Mouse (Mus musculus): ENCODE measurements around the gene Sgcg. TPM values are rescaled to one million over a fixed set of nuclear protein-coding genes. Genes with fewer than 3 reads are reported as not detected.

Gene Sgcg
- total and polyA plus RNA-seq, 2 experiments from 2014 or later, result 0.11 to 0.36 TPM

- H3K9ac ChIP-seq (replicated peaks; ENCODE audit: low read length, poor library complexity, severe bottlenecking), result no peak overlapping the region
- H3K4me2 ChIP-seq (ENCODE audit: low read depth, low read length, poor library complexity, severe bottlenecking), result no peak overlapping the region
- 82% methylated on average over 5 of the region's 5 CpGs for WGBS
- H3K4me1 ChIP-seq (ENCODE audit: insufficient read depth, low read length), result no peaks in the 10 kb centered on the region
- ATAC-seq (ENCODE audit: low FRiP score), result no peak
- H3K27me3 ChIP-seq (ENCODE audit: insufficient read depth, low read length), result no peaks in the 10 kb centered on the region
- DNase-seq (ENCODE audit: low spot score), result no peak
- no peak for TF ChIP-seq CTCF (IDR thresholded peaks at IDR 0.05)
- no peak overlapping the region for H3K27ac ChIP-seq (ENCODE audit: low read depth, low read length)
- no peak overlapping the region for H3K4me3 ChIP-seq (ENCODE audit: low read depth, low read length)
- H3K9me3 ChIP-seq (ENCODE audit: low read length), result no peaks in the 10 kb centered on the region
- no peaks in the 10 kb centered on the region for H3K36me3 ChIP-seq (ENCODE audit: insufficient read depth, low read length)
These were observed 28.5 kb downstream of the Sgcg start for GRCm38 (mm10) chr14:61229763-61230162.

GRCm38 (mm10) chr14:61226151-61226550 lies 32.1 kb downstream of the Sgcg start:
- Histone ChIP-seq H3K4me1 (ENCODE audit: insufficient read depth, low read length) (no peaks in the 10 kb centered on the region), H3K36me3 (ENCODE audit: insufficient read depth, low read length) (no peaks in the 10 kb centered on the region), H3K27ac (ENCODE audit: low read depth, low read length) (no peak overlapping the region), H3K9me3 (ENCODE audit: low read length) (no peaks in the 10 kb centered on the region), H3K9ac (replicated peaks; ENCODE audit: low read length, poor library complexity, severe bottlenecking) (no peak overlapping the region), H3K4me2 (ENCODE audit: low read depth, low read length, poor library complexity, severe bottlenecking) (no peak overlapping the region), H3K4me3 (ENCODE audit: low read depth, low read length) (no peak overlapping the region), H3K27me3 (ENCODE audit: insufficient read depth, low read length) (no peaks in the 10 kb centered on the region)
- ATAC-seq (ENCODE audit: low FRiP score) (no peak), DNase-seq (ENCODE audit: low spot score) (no peak)
- 71% methylated on average over 1 of the region's 1 CpGs for WGBS
- no peak for TF ChIP-seq CTCF (IDR thresholded peaks at IDR 0.05)

GRCm38 (mm10) chr14:61224387-61225077 lies 33.8 kb downstream of the Sgcg start:
- DNase-seq (ENCODE audit: low spot score), result no peak
- no peak for TF ChIP-seq CTCF (IDR thresholded peaks at IDR 0.05)
- Histone ChIP-seq H3K9ac (replicated peaks; ENCODE audit: low read length, poor library complexity, severe bottlenecking) (no peak overlapping the region), H3K36me3 (ENCODE audit: insufficient read depth, low read length) (no peaks in the 10 kb centered on the region), H3K9me3 (ENCODE audit: low read length) (no peaks in the 10 kb centered on the region), H3K27ac (ENCODE audit: low read depth, low read length) (no peak overlapping the region), H3K4me1 (ENCODE audit: insufficient read depth, low read length) (no peaks in the 10 kb centered on the region), H3K4me2 (ENCODE audit: low read depth, low read length, poor library complexity, severe bottlenecking) (no peak overlapping the region), H3K4me3 (ENCODE audit: low read depth, low read length) (no peak overlapping the region), H3K27me3 (ENCODE audit: insufficient read depth, low read length) (no peaks in the 10 kb centered on the region)
- ATAC-seq (ENCODE audit: low FRiP score), result no peak
- WGBS, result 74% methylated on average over 5 of the region's 5 CpGs

- no peak for DNase-seq (ENCODE audit: low spot score)
- TF ChIP-seq CTCF (IDR thresholded peaks at IDR 0.05), result no peak
- no peak for ATAC-seq (ENCODE audit: low FRiP score)
- Histone ChIP-seq H3K4me1 (ENCODE audit: insufficient read depth, low read length) (no peaks in the 10 kb centered on the region), H3K36me3 (ENCODE audit: insufficient read depth, low read length) (no peaks in the 10 kb centered on the region), H3K27me3 (ENCODE audit: insufficient read depth, low read length) (no peaks in the 10 kb centered on the region), H3K9ac (replicated peaks; ENCODE audit: low read length, poor library complexity, severe bottlenecking) (no peak overlapping the region), H3K4me3 (ENCODE audit: low read depth, low read length) (no peak overlapping the region), H3K4me2 (ENCODE audit: low read depth, low read length, poor library complexity, severe bottlenecking) (no peak overlapping the region), H3K27ac (ENCODE audit: low read depth, low read length) (no peak overlapping the region), H3K9me3 (ENCODE audit: low read length) (no peaks in the 10 kb centered on the region)
- WGBS, result 72% methylated on average over 4 of the region's 4 CpGs
These were observed 34.5 kb downstream of the Sgcg start for GRCm38 (mm10) chr14:61223740-61224139.

- H3K9ac ChIP-seq (replicated peaks; ENCODE audit: low read length, poor library complexity, severe bottlenecking), result no peak overlapping the region
- H3K4me3 ChIP-seq (ENCODE audit: low read depth, low read length), result no peak overlapping the region
- ATAC-seq (ENCODE audit: low FRiP score), result no peak
- no peak for TF ChIP-seq CTCF (IDR thresholded peaks at IDR 0.05)
- no peak for DNase-seq (ENCODE audit: low spot score)
- no peak overlapping the region for H3K4me2 ChIP-seq (ENCODE audit: low read depth, low read length, poor library complexity, severe bottlenecking)
- WGBS, result 54% methylated on average over 6 of the region's 6 CpGs
- H3K27ac ChIP-seq (ENCODE audit: low read depth, low read length), result no peak overlapping the region
- H3K36me3 ChIP-seq (ENCODE audit: insufficient read depth, low read length), result no peaks in the 10 kb centered on the region
- H3K27me3 ChIP-seq (ENCODE audit: insufficient read depth, low read length), result no peaks in the 10 kb centered on the region
- no peaks in the 10 kb centered on the region for H3K4me1 ChIP-seq (ENCODE audit: insufficient read depth, low read length)
- H3K9me3 ChIP-seq (ENCODE audit: low read length), result no peaks in the 10 kb centered on the region
These were observed 35.8 kb downstream of the Sgcg start for GRCm38 (mm10) chr14:61222506-61222905.

GRCm38 (mm10) chr14:61221166-61221565 lies 37.1 kb downstream of the Sgcg start:
- Histone ChIP-seq H3K27me3 (ENCODE audit: insufficient read depth, low read length) (no peaks in the 10 kb centered on the region), H3K4me2 (ENCODE audit: low read depth, low read length, poor library complexity, severe bottlenecking) (no peak overlapping the region), H3K4me3 (ENCODE audit: low read depth, low read length) (no peak overlapping the region), H3K9me3 (ENCODE audit: low read length) (no peaks in the 10 kb centered on the region), H3K9ac (replicated peaks; ENCODE audit: low read length, poor library complexity, severe bottlenecking) (no peak overlapping the region), H3K4me1 (ENCODE audit: insufficient read depth, low read length) (no peaks in the 10 kb centered on the region), H3K36me3 (ENCODE audit: insufficient read depth, low read length) (no peaks in the 10 kb centered on the region), H3K27ac (ENCODE audit: low read depth, low read length) (no peak overlapping the region)
- ATAC-seq (ENCODE audit: low FRiP score) (no peak), DNase-seq (ENCODE audit: low spot score) (no peak)
- 91% methylated on average over 5 of the region's 5 CpGs for WGBS
- no peak for TF ChIP-seq CTCF (IDR thresholded peaks at IDR 0.05)

All from midbrain, postnatal 0 days (tissue).